Mouse (Mus musculus) brown adipose tissue, adult 24 weeks (tissue): ENCODE results near the gene Plcl1. TPM values are rescaled to one million over a fixed set of nuclear protein-coding genes. Genes with fewer than 3 reads are reported as not detected.

Experiments
- H3K27ac ChIP-seq: fragments of 200-500 bp; replicated peaks from 2 replicates; pipeline ENCODE4 v1.5.1; 2012; ENCODE audit warnings: low read depth, mild to moderate bottlenecking, low read length
- H3K4me1 ChIP-seq: fragments of 200-500 bp; 2 replicates; pipeline ENCODE4 v1.6.1; 2012; ENCODE audit warnings: low read length, mixed read lengths; ENCODE audit not compliant: control insufficient read depth, insufficient read depth, insufficient read length
- H3K4me3 ChIP-seq: fragments of 200-500 bp; 2 replicates; pipeline ENCODE4 v1.5.1; 2012; ENCODE audit warnings: low read depth, mild to moderate bottlenecking, low read length, moderate library complexity; ENCODE audit not compliant: insufficient read depth
- polyA plus RNA-seq: library from polyadenylated mRNA; stranded (reverse); fragments of >200 nt; gene quantifications from 2 replicates; pipeline ENCODE4 v1.2.4, GENCODE M21; 2012; ENCODE audit not compliant: missing spikeins, insufficient read depth, insufficient read length

Plcl1 gene
- polyA plus RNA-seq, 1 experiment = 1.2 TPM

DNA sequence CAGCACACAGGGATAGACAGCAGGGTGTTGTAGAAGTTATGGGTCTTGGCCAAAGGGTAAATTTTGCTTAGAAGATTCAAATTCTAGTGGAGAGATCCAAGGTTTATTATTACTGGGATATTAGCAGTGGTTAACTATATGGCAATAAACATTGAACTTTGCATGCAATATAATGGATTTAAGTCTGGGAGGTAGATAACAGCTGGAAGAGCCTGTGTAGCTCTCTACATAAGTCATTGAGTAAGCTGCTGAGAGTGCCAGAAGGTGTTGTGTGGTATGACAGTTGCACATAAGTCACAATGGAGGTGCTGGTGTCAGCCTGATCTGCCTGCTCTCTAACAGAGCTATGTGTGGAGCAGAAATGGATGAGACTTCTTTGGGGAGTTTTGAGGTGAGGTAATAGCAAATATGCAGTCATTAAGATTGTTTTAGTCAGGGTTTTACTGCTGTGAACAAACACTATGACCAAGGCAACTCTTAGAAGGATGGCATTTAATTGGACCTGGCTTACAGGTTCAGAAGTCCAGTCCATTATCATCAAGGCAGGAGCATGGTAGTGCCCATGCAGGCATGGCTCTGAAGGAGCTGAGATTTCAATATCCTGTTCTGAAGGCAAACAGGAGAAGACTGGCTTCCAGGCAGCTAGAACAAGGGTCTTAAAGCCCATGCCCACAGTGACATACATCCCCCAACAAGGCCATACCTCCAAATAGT is 364.5 kb downstream of the Plcl1 start:
- Histone ChIP-seq H3K4me1 (no peaks in the 10 kb centered on the region), H3K4me3 (no peak overlapping the region), H3K27ac (no peak overlapping the region)

DNA sequence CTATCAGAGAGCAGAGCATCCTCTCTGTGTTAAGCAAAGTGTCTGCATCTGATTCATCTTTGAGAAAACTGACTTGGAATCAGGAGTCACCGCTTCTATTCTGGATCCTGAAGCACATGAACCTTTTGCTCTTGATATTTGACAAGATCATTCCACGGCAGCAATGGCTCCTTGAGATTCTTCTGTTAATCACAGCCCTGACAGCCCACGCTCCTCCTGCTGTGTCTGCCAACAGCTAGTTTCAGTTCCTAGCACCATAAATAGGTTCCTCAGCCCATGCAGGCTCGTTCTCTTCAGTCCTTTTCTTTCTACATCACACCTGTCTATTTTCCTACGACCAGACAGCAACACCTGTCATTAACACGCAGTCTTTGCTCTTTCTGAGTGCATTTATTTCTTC is 387.1 kb downstream of the Plcl1 start:
- Histone ChIP-seq H3K27ac (no peak overlapping the region), H3K4me3 (no peak overlapping the region), H3K4me1 (no peaks in the 10 kb centered on the region)

Other genes with a start within 250 kb of the Plcl1 start
- 1.5 and 2.3 TPM in 2 replicates for gene Rftn2, start 179.1 kb upstream of the Plcl1 start, polyA plus RNA-seq
- 1.2 and 2.0 TPM in 2 replicates for gene Mars2, start 168.7 kb upstream of the Plcl1 start, polyA plus RNA-seq
- not detected in 2 replicates for gene Boll, start 42.5 kb upstream of the Plcl1 start, polyA plus RNA-seq